Mouse (Mus musculus) kidney, adult 2 months (tissue): Measurements from ENCODE around the gene Ngp.

ENCODE experiments used
- CTCF ChIP-seq: fragments of 200-500 bp; conservative IDR thresholded peaks from 2 replicates; pipeline ENCODE4 v1.5.1; 2011; ENCODE audit warnings: low read depth, mild to moderate bottlenecking, control low read depth, low read length, moderate library complexity, mixed read lengths; ENCODE audit not compliant: insufficient read depth, insufficient read length
- POLR2A ChIP-seq: fragments of 200-500 bp; IDR thresholded peaks from one replicate; pipeline ENCODE4 v1.6.1; 2011; ENCODE audit warnings: low read depth, low read length, control low read depth

DNA sequence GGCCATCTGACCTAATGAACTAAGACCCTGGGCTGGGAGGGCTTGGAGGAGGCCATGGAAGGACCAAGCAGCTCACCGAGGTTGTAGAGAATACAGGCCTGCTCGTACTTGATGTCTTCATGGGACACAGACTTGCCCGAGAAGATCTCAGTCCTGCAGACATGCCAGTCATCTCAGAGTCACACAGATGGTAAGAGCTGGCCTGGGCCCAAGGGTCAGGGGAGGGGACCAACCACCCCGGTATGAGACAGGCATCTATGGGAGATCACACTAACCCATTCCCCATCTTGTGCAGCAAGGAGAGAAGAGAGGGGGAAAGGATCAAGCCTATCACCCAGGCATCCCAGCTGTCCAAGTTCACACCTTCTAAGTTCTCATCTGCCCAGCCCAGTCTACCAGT lies 26.3 kb upstream of the Ngp start:
- TF ChIP-seq POLR2A (no peak), CTCF (no peak)
